Comparison of ENCODE assay signal across 8 mouse cellular contexts in the genomic region with DNA sequence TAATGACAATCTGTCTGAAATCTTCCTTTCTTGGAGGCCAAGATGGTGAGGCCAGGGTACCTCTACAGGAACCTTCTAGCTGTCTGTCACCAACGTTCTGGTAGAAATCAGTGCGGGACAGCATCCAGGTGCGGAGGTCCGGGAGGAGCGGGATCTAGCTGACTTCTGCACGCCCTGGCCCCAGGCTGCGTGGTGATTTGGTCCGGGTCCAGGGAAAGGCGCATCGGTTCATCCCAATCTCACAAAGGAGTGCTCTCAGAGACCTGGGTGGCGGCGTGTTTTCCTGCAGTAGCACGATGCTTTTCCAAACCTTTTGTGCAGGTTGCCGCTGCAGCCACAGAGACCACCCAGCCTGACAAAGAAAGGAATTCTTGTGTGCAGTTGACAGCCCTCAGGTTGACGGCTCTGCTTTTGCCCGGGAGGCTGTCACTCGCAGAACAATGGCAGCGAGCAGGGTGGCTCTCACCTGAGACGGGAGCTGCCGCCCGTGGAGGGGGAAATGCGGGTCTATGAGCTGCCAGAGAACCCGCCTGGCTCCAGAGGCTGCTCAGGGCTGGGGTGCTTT. TPM values are rescaled to one million over a fixed set of nuclear protein-coding genes. Genes with fewer than 3 reads are reported as not detected.
DNase-seq lines count a peak whose midpoint lies in the region; ATAC-seq lines count a peak whose summit lies in the region.

No protein-coding gene starts in this region.

- peak overlapping the region; percentile 54 for H3K9ac ChIP-seq in kidney, embryonic 16.5 days (replicated peaks; ENCODE audit: low read length)
- H3K9ac ChIP-seq in forebrain, embryonic 14.5 days (ENCODE audit: low read length) = peak overlapping the region; percentile 45
- peak overlapping the region; percentile 51 for H3K9ac ChIP-seq in limb, embryonic 13.5 days

- DNase-seq in kidney, adult 8-10 months = no peak
- peak; percentile 57 for DNase-seq in cerebellum, adult 11-12 months
- peak; percentile 27 for DNase-seq in forebrain, embryonic 14.5 days (ENCODE audit: low spot score)
- DNase-seq in thymus, postnatal 14 days = no peak
- no peak for DNase-seq in left cerebral cortex, adult 11 months (ENCODE audit: low spot score)
- no peak for DNase-seq in urinary bladder, adult 2 months (ENCODE audit: low spot score)

- H3K27me3 ChIP-seq in kidney, embryonic 16.5 days (ENCODE audit: insufficient read depth, low read length) = peaks cover 22% of the 10 kb centered on the region
- no peaks in the 10 kb centered on the region; the same call in 1 of the 2 replicates for H3K27me3 ChIP-seq in forebrain, embryonic 14.5 days (replicated peaks; ENCODE audit: control insufficient read depth, insufficient read depth, low read length)
- H3K27me3 ChIP-seq in limb, embryonic 13.5 days = peaks cover 49% of the 10 kb centered on the region

- ATAC-seq in kidney, embryonic 16.5 days (ENCODE audit: low FRiP score, low TSS enrichment) = peak; percentile 55; the same call in 1 of the 2 replicates
- ATAC-seq in forebrain, embryonic 14.5 days = peak; percentile 49
- no peak for ATAC-seq in limb, embryonic 13.5 days (ENCODE audit: low FRiP score, low read depth)

- H3K4me3 ChIP-seq in kidney, embryonic 16.5 days (ENCODE audit: low read length) = peak overlapping the region; percentile 33
- peak overlapping the region; percentile 21 for H3K4me3 ChIP-seq in forebrain, embryonic 14.5 days (ENCODE audit: low read depth, low read length)
- H3K4me3 ChIP-seq in limb, embryonic 13.5 days = peak overlapping the region; percentile 32

- 8% methylated on average over 23 of the region's 23 CpGs for WGBS in kidney, embryonic 16.5 days
- WGBS in forebrain, embryonic 14.5 days = 3% methylated on average over 23 of the region's 23 CpGs
- WGBS in limb, embryonic 13.5 days = 9% methylated on average over 23 of the region's 23 CpGs

- no peaks in the 10 kb centered on the region for H3K36me3 ChIP-seq in kidney, embryonic 16.5 days (ENCODE audit: insufficient read depth, low read length)
- H3K36me3 ChIP-seq in forebrain, embryonic 14.5 days (ENCODE audit: control insufficient read depth, insufficient read depth, low read length) = no peaks in the 10 kb centered on the region
- H3K36me3 ChIP-seq in limb, embryonic 13.5 days = no peaks in the 10 kb centered on the region

- H3K4me2 ChIP-seq in kidney, embryonic 16.5 days (replicated peaks; ENCODE audit: low read depth, low read length) = peak overlapping the region; percentile 59
- peak overlapping the region; percentile 49 for H3K4me2 ChIP-seq in forebrain, embryonic 14.5 days (ENCODE audit: low read length)
- peak overlapping the region; percentile 64 for H3K4me2 ChIP-seq in limb, embryonic 13.5 days (replicated peaks)

- H3K27ac ChIP-seq in kidney, embryonic 16.5 days (ENCODE audit: low read length) = no peak overlapping the region
- peak overlapping the region; percentile 65; the same call in 1 of the 2 replicates for H3K27ac ChIP-seq in forebrain, embryonic 14.5 days (ENCODE audit: low read depth, low read length)
- H3K27ac ChIP-seq in limb, embryonic 13.5 days = no peak overlapping the region

- H3K9me3 ChIP-seq in kidney, embryonic 16.5 days (ENCODE audit: low read length) = 0 out of 2 replicates have a peak, but pooled peaks cover 2% of the 10 kb centered on the region
- H3K9me3 ChIP-seq in forebrain, embryonic 14.5 days (replicated peaks; ENCODE audit: control insufficient read depth, low read length) = no peaks in the 10 kb centered on the region
- 0 out of 2 replicates have a peak, but pooled peaks cover 4% of the 10 kb centered on the region for H3K9me3 ChIP-seq in limb, embryonic 13.5 days

- peaks cover 7% of the 10 kb centered on the region; the same call in 1 of the 2 replicates for H3K4me1 ChIP-seq in kidney, embryonic 16.5 days (ENCODE audit: insufficient read depth, low read length)
- H3K4me1 ChIP-seq in forebrain, embryonic 14.5 days (ENCODE audit: control insufficient read depth, insufficient read depth, low read length) = no peaks in the 10 kb centered on the region
- peaks cover 7% of the 10 kb centered on the region; the same call in 1 of the 2 replicates for H3K4me1 ChIP-seq in limb, embryonic 13.5 days

RNA-seq across cellular contexts. Expression of gene Xpa, which starts 6.5 kb away (rescaled TPM):
- polyA plus RNA-seq in kidney, embryonic 16.5 days (2015; fragmentation: Nextera tagmentation; extraction: Ambion mirVana) = 20.7 and 21.1 TPM in 2 replicates
- polyA plus RNA-seq in forebrain, embryonic 14.5 days (2014; fragmentation: Nextera tagmentation; extraction: Ambion mirVana) = 32.1 and 34.0 TPM in 2 replicates
- 27.7 and 33.1 TPM in 2 replicates for polyA plus RNA-seq in limb, embryonic 13.5 days (2015; fragmentation: Nextera tagmentation; extraction: Ambion mirVana)
- polyA plus RNA-seq in urinary bladder, adult 2 months (2012; rRNA removed) = 35.0 and 36.5 TPM in 2 replicates

Comparison
In these comparisons a context has a peak if more than half of its experiments do, and no peak if none do; other contexts are left out.
1. DNase-seq: peak in cerebellum, adult 11-12 months (single experiment) and forebrain, embryonic 14.5 days (single experiment); none in kidney, adult 8-10 months (0 of 2), thymus, postnatal 14 days (single experiment), left cerebral cortex, adult 11 months (single experiment) and urinary bladder, adult 2 months (single experiment).
2. Peak in every context shown above with its lines, with median percentiles within 50 percentile points of each other: H3K4me2 ChIP-seq, H3K4me3 ChIP-seq and H3K9ac ChIP-seq.